Mouse (Mus musculus): ENCODE measurements around the gene Sec22b.

Sec22b gene

DNA sequence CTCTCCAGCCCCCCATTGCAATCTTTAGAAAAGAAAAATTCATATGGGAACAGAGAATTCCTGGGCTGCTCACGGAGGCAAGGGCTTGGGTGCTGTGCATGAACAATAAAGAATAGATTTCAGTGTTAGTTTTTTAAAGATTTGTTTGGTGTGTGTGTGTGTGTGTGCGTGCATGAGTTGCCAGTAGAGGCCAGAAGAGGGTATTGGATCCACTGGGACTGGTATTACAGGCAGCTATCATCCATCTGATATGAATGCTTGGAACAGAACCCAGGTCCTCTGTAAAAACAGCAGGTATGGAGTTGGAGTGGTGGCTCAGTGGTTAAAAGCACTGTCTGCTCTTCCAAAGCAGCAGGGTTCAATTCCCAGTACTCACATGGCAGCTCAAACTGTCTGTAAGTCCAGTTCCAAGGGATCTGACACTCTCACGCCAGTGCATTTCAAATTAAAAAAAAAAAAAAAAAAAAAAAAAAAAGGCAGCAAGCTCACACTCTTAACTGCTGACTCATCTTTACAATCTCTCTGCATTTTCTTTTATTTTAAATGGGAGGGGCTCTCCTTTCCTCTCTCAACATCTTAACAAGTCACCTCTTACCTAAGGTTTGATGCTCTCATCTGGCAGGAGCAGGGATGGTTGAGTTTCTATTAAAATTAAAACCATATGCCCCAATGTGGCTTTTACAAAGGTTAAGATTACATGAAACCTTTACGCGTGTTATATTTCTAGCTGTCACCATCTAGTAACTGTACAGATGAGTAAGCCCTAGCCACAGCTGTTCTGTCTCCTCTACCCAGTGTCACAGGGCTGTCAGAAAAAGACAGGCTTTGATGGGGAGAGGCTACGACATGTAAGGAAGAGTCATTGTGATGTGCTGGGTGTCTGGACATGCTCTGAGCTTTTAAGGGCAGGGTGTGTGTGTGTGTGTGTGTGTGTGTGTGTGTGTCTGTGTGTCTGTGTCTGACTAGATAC, 33.6 kb downstream of the Sec22b start:
- in situ Hi-C loops (cut with MboI; ENCODE audit: low pct_unique_long_range_greater_than_20kb in 1 of 2, low sequenced_read_pairs in 2 of 2, unreplicated experiment in 1 of 2) = no loop called here

DNA sequence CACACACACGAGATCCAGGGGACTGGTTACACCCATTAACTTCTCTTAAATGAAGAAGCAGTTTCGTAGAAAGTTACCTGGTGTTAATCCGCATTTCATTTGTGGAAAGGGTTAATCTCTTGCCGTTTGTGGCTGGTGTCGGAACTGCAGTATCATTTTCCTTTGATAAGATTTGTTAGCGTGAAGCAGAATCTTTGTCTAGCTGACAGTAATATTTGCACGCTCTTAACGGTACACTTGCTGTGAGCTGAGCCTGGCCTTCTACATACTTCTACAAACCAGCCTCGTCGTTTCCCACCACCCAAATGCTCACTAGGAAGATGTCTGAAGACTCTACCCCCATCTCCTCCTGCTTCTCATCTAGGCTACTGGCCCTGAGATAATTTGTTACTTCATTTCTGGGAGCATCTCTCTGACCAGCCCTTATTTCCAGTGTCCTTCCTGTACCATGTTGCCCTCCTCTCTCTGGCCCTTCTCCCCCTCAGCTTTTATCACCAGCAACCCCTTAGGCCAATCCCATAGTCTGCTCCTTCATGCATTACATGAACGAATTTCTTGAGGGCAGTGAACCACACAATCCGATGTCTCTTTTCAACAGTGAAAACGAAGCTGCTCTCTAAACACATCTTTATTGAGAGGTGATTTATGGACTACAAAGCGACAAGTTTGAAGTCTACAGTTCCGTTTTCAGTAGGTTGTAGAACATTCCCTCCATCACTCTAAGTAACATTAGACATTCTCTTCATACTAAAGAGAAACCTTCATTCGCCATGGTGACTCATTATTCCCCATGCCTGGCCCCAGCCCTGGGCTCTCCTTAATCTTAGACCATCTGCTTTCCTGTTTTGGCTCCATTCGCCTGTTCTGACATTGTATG, 36.3 kb downstream of the Sec22b start:
- in situ Hi-C loops (cut with MboI; ENCODE audit: low pct_unique_long_range_greater_than_20kb in 1 of 2, low sequenced_read_pairs in 2 of 2, unreplicated experiment in 1 of 2) = no loop called here

DNA sequence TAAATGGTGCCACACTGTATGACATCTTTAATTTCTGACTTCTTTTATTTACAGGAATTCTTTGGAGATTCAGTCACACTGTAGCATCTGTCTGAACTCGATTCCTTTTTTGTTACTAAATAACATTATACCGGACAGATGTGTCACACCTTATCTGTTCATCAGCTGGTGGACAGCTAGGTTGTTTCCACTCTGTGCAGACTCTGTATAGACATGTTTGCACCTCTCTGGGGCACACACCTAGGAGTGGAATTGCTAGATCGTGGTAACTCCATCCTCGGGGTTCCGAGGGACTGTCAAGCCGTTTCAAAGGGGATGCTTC, 36.9 kb downstream of the Sec22b start:
- in situ Hi-C loops (cut with MboI; ENCODE audit: low pct_unique_long_range_greater_than_20kb in 1 of 2, low sequenced_read_pairs in 2 of 2, unreplicated experiment in 1 of 2) = no loop called here

DNA sequence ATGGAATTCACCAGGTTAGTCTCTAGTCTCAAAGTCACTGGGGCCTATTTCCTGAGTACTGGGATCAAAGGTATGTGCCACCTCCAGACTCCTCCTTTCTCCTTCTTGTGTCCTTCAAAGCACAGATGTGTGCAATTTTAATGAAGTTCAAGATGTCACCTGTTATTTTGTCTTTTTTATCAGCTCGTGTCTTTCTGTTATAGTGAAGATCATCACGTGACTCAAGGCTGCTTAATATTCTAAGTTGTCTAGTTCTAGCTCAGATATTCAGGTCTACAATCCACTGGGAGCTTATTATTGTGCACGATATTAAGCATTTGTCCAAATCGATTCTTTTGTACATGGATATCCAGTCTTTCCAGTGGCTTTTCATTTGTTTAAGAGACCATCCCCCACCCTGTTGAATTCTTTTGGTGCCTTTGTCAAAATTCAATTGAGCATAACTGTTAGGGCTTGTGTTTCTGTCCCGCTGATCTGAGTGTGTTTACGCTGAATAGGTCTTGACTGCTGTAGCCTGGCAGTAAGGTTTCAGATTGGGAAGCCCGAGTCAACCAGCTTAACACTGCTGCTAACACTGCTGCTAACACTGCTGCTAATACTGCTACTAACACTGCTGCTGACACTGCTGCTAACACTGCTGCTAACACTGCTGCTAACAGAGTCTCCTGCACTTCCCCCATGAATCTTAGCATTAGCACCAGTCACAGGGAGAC, 38.0 kb downstream of the Sec22b start:
- in situ Hi-C loops (cut with MboI; ENCODE audit: low pct_unique_long_range_greater_than_20kb in 1 of 2, low sequenced_read_pairs in 2 of 2, unreplicated experiment in 1 of 2) = no loop called here

DNA sequence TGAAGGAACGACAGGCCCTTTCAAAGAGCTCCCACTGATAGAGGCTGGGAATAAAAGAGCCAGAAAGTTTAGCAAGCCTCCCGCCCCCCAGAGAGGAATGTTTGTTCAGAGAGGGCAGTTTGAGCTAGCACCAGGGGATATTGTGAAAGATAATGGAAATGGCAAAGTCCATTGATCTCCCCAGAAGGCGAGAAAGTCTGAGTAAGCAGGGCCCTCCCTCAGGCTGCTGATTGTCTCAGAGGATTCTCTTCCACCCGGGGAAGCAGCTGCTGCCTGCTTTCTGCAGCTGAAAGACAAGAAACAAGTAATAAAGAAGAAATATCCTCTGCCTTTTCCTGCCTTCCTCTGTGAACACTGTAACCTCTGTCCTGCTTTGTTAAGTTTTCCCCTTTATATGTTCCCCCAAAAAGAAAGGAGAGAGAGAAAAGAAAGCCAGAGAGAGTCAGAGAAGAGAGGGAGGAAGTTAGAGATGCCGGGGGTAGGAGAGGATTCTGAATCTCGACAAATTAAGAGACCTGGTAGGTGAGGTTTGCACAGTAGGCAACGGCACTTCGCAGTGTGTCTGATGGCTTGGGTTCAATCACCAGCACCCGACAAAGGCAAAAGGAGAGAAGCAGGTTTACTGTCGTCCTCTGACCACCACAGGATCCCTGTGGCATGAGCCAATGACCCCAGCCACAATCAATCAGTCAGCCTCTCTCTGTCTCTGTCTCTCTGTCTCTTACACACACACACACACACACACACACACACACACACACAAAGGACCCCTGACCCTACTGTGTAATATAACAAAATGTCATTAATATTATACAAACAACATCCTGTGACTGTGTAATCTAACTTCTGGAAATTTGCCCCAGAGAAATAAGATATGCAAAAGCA, 38.9 kb downstream of the Sec22b start:
- in situ Hi-C loops (cut with MboI; ENCODE audit: low pct_unique_long_range_greater_than_20kb in 1 of 2, low sequenced_read_pairs in 2 of 2, unreplicated experiment in 1 of 2) = no loop called here

DNA sequence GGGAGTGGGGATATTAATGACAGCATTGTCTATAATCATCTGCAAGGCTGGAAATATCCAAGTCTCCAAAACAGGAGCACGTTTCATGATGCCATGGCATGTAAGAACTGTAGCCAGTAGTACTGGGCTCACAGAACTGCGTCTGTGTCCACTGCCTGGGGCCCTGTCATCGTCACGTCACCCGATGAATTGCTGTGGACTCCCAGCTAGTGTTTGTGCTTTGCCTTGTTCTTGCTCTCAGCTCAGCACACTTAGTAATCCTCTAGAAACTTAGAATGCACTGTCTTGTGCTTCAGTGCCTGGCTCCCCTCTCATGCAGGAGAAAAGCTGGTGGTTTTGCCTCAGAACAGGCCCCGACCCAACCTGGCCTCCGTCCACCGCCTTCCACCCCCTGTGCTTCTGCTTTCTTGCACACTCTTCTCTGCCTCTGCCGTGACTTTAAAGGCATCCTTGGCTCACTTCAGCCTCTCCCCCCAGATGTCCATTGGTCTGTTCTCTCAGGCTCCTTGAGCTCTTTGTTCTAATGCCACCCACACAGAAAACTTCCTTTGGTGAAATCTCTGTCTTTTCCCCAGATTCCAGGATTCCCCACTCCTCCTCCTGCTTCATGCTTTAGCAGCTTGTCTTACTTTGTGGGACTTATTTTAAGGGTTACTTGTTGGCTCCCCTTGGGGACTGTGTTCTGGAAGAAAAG, 39.7 kb downstream of the Sec22b start:
- in situ Hi-C loops (cut with MboI; ENCODE audit: low pct_unique_long_range_greater_than_20kb in 1 of 2, low sequenced_read_pairs in 2 of 2, unreplicated experiment in 1 of 2) = no loop called here

DNA sequence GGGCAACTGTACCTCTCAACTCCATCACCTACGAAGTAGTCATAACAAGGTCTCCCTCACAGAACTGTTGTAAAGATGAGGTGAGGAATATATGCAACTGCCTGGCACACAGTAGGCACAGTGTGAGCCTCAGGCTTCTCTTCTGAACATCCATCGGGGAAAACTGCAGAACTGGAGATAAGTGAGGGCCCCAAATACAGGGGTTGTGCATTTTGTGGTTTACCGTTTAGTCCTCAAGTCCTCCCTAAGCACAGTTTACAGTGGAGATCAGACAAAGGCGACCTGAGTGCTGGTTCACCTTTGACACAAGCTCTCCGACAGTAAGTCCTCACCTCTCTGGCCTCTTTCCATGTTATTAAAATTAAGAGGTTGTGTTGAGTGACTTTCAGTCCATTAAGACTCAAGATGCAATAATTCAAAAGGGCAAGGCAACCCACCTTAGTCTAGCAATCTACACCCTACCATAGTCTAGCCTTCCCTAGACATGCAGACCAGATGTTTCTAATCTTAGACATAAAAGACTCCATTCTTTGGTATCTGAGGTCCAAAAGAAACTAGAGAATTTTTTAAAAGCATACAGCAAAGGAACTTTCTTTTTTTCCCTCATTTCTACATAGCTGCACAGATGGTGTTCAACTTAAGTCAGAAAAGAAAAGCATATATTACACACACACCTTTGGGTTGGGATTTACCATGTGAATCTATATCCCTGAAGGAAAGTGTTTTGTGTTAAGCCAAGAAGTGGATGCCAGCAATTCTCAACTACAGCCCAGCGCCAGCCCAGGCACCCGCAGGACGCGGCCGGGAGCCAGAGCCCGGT, 40.7 kb downstream of the Sec22b start:
- in situ Hi-C loops (cut with MboI; ENCODE audit: low pct_unique_long_range_greater_than_20kb in 1 of 2, low sequenced_read_pairs in 2 of 2, unreplicated experiment in 1 of 2) = no loop called here

DNA sequence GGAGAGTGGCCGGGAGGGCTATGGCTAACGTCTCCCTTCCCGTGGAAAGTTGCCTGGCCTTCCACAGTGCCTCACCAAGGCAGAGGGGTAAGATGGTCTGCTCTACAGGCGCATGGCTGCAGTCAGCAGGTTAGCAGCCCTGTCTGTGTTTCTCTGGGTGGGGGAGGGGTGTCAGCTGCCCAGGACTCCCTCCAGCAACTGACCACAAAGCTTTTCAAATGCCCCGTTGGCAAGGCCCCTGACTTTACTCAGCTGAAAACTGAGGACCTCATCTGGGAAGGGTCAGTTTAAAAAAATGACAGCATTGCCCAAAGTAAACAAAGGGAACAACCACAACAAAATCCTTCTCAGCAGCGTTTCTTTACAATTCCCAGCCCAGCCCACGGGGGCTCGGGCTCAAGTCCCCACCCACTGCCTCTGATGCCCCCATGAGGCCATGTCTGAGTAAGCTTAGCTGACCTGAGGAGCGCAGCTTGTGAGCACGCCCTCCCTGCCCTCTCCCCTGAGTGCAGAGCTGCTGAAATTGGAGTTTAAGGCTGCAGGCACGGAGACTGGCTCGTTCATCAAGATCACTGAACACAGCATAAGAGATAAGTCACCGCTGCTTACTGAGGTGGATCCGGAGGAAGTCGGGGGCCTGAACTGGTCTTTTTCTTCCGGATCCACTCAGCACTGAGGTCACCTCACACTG, 41.4 kb downstream of the Sec22b start:
- in situ Hi-C loops (cut with MboI; ENCODE audit: low pct_unique_long_range_greater_than_20kb in 1 of 2, low sequenced_read_pairs in 2 of 2, unreplicated experiment in 1 of 2) = no loop called here

DNA sequence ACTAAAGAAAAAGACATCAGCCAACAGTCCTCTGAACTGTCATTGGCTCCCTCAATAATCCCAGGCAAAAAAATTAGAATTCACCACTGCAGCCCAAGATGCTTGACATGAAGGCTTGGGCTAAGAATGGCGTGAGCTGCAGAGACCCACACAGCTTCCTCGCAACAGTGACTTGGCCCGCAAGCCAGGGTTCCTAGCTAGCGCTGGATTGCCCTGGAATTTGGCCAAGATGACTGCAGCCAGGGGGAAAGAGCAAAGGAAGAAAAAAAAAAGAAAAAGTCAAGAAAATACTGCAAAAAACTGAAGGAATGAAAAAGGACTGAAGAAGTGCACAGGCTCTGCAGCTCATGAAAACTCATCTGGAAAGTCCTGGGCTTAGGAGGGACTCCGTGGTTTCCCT, 43.5 kb downstream of the Sec22b start:
- in situ Hi-C loops (cut with MboI; ENCODE audit: low pct_unique_long_range_greater_than_20kb in 1 of 2, low sequenced_read_pairs in 2 of 2, unreplicated experiment in 1 of 2) = no loop called here

DNA sequence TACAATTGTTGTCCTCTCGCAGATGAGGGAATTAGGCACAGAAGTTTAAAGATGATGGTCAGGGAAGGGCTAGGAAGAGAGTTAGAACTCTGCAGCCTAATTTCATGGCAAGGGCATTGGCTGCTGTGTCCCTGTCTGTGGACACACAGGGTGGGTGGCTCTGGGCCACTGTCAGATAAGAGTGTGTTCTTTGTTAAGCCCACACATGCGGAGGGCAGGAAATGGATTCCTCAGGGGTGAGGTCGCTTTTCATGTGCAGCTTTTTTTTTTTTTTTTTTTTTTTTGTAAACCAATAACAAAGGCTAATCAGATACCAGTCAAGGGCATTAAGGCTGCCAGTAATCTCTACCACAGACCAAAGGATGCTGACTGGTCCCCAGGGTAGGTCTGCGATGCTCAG, 45.4 kb downstream of the Sec22b start:
- in situ Hi-C loops (cut with MboI; ENCODE audit: low pct_unique_long_range_greater_than_20kb in 1 of 2, low sequenced_read_pairs in 2 of 2, unreplicated experiment in 1 of 2) = no loop called here

DNA sequence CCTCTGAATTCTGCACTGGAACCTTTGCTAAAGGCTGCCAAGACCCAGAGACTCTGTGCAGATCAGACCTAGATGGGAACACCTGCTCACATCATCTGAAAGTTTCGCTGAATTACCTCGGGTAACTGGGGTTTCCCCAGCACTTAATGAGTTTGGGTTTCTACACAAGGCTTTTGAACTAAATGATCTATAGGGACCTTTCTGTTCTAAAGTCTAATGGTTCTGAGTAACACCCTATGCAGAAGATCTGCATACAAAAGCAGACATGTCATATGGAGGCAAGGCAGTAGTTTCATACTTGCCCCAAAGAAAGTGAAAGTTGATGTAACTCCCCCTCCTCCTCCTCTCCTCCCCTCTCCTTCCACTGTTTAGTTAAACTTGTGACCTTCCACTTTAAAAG, 47.5 kb downstream of the Sec22b start:
- in situ Hi-C loops (cut with MboI; ENCODE audit: low pct_unique_long_range_greater_than_20kb in 1 of 2, low sequenced_read_pairs in 2 of 2, unreplicated experiment in 1 of 2) = no loop called here

DNA sequence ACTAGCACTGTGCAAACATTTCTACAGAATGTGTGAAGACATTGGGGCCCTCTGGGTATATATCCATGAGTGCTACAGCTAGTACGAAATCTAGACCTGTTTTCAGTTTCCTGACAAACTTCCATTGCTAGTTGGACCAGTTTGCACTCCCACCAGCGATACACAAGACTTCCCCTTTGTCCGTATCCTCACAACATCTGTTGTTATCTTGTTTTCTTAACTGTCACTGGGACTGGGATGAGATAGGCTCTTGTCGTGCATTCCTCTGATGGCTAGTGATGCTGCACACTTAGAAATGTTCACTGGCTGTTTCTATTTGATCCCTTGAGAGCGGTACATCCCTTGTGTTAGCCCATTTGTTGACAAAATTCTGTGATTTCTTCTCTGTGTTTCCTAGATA, 49.0 kb downstream of the Sec22b start:
- in situ Hi-C loops (cut with MboI; ENCODE audit: low pct_unique_long_range_greater_than_20kb in 1 of 2, low sequenced_read_pairs in 2 of 2, unreplicated experiment in 1 of 2) = no loop called here

DNA sequence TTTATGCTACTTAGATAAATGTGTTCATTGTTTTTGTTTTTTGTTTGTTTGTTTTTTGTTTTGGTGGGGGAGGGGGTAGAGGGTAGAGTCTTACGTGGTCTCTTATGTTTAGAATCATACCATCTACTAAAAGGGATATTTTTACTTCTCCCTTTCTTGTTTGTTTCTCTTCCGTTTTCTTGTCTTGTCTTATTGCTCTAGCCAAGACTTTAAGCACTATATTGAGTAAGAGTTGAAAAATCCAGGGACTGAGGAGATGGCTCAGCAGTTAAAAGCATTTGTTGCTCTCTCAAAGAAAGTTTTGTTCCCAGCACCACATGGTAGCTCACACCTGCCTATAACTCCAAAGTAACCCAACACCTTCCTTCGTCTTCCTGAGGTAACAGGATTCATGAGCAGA, 50.1 kb downstream of the Sec22b start:
- in situ Hi-C loops (cut with MboI; ENCODE audit: low pct_unique_long_range_greater_than_20kb in 1 of 2, low sequenced_read_pairs in 2 of 2, unreplicated experiment in 1 of 2) = no loop called here

DNA sequence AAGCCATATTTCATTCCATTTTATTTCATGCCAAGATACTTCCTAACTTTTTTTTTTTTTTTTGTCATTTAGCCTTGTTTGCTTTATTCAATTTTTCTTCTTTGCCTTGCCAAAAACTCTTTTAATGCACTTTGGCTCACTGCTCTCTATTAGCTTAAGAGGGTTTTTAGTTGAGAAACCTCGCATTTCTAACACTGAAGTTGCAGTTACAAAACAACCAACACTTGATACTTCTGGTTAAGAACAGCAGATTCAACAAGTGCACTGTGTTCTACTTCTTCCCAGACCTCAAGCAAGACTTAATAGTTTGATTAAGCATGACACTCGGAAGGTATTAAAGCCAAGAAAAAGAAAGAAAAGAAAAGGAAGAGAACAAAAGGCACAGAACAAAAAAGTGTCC, 52.2 kb downstream of the Sec22b start:
- in situ Hi-C loops (cut with MboI; ENCODE audit: low pct_unique_long_range_greater_than_20kb in 1 of 2, low sequenced_read_pairs in 2 of 2, unreplicated experiment in 1 of 2) = no loop called here

DNA sequence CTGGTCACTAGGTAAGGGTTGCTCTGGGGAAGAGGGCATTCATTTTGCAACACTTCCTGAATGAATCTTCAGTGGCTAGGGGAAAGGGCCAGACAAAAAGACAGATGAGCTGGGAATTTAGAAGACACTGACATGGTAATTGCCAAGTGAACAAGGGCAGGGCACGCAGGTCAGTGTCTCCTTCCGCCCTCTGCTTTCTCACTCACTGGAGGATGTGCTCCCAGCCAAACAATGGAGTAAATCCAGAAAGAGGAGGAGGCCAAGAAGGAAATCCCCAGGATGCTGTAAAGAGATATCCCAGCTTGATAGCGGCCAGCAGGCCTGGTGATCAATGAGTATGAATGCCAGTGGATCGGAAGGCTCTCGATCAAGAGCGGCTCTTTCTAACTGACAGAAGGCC, 55.3 kb downstream of the Sec22b start:
- in situ Hi-C loops (cut with MboI; ENCODE audit: low pct_unique_long_range_greater_than_20kb in 1 of 2, low sequenced_read_pairs in 2 of 2, unreplicated experiment in 1 of 2) = no loop called here

DNA sequence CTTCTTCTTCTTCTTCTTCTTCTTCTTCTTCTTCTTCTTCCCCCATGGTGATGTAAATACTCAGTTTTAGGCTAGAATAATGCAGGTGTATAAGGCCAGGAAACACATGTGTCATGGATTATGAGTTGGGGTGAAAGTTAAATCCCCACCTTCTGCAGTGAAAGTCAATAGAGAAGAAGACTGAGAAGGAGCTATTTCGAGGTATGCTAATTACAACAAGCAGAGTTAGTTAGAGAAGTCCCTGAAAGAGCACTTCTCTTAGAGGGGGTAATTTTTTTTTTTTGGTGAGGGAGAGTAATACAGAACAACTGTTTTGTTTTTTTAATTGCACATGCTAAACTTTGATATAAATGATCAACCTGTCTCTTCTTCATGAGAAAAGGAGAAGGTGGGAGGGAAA, 55.9 kb downstream of the Sec22b start:
- in situ Hi-C loops (cut with MboI; ENCODE audit: low pct_unique_long_range_greater_than_20kb in 1 of 2, low sequenced_read_pairs in 2 of 2, unreplicated experiment in 1 of 2) = no loop called here
